Mouse (Mus musculus) common myeloid progenitor, adult 5-6 weeks (primary cell): Measurements from ENCODE around the gene Nipsnap3a. TPM values are rescaled to one million over a fixed set of nuclear protein-coding genes. Genes with fewer than 3 reads are reported as not detected.

Experiments used
- ATAC-seq: replicated peaks from 2 replicates; pipeline ENCODE4 v1.8.0; 2016; ENCODE audit warnings: low read depth, mild to moderate bottlenecking, moderate TSS enrichment, inconsistent platforms; ENCODE audit not compliant: poor library complexity, severe bottlenecking
- total RNA-seq: library from RNA; stranded (forward); fragments of 200-1000, 187-1606 nt; gene quantifications from 2 replicates; pipeline ENCODE4 v1.2.3, GENCODE M21; 2017

The Nipsnap3a gene
- total RNA-seq: not detected in 2 replicates

DNA sequence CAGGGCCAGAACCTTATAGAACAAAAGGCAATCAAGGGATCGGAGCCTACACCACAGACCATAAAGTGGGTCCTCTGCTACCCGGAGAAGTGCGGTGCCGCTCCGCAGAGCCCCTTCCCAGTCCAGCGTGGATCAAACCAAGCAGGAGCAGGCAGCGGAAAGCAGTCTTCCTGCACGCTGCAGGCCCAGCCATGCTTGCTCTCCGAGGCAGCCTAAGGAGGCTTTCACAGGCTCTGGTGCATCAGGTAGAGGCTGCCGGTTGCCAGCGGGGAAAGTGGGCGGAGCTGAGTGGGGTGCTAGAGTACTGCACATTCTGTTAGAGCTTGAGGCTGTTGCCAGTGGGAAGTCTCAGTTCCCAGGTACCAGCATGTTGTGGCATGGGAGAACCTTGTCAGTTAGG lies at the start of gene Nipsnap3a:
Gene Nipsnap3a, plus strand, starts transcription at position 25 of the 400 bp plus-strand sequence.
- peak; percentile 47 for ATAC-seq

DNA sequence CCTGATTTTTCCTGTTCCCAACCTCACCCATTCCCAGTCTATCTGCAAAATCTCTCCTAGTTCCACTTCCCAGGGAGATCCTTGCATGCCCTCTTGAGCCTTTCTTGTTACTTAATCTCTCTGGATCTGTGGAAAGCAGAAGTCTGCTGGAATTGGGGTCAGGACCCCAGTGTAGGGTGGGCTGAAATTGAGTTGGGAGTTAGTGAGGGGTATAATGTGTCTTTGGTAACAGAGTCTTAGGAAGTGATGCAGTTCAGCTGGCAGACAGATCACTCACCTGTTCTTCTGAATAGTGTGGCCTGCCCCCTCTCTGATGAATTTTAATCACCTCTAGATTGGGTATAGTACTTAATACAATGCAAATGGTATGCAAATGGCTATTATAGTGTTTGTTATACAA lies 42.4 kb upstream of the Nipsnap3a start:
- ATAC-seq: no peak

DNA sequence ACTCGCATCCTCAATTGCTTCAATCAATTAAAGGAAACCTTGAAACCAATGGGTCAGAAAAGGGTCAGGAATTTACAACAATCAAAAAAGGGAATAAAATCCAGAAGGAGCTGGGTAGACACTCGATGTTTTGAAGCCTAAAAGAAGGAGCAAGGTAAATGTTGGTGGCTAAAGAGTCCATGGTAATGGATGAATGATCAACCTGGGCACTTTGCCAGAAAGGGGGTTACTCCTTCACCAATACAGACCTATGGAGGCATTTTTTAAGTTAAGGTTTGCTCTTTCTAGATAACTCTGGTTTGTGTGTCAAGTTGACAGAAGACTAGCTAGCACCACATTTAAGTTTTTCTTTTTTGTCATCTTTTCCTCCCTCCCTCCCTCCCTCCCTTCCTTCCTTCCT lies 40.1 kb upstream of the Nipsnap3a start:
- no peak for ATAC-seq

DNA sequence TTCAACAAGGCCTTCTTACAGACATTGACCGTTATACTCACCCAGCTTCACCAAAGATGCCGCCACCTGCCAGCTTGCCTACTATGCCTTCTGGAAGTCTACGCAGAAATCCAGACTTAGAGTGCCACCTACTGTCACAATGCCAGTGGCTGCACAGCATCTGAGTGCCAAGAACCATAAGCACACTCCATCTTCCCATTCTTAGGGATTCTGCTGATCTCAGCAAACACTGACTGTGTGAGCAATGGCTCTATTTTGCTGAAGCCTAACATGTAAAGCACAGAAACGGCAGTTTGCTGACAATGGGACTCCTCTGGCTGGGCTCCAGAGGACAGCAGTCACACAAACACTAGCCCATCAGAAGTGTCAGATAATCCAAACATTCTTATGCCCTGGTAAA lies 30.4 kb upstream of the Nipsnap3a start:
- peak; percentile 92 for ATAC-seq

DNA sequence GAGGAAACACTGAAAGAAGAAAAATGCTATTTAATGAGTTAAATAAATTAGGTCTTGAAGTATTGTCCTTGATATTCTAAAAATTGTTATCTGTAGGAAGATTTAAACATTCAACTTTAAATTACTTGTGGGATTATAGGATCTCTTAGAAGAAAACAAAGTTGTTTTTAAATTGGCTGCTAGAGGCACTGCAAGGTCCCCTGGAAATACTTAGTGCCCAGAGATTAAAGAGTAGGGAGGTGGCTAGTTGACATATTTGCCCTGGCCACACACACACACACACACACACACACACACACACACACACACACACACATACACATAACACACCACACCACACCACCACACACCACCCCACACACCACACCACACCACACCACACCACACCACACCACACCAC lies 24.8 kb upstream of the Nipsnap3a start, which contains the start of gene Olfr270:
Gene Olfr270, plus strand, starts transcription at position 301 of the 400 bp plus-strand sequence.
- ATAC-seq: no peak

DNA sequence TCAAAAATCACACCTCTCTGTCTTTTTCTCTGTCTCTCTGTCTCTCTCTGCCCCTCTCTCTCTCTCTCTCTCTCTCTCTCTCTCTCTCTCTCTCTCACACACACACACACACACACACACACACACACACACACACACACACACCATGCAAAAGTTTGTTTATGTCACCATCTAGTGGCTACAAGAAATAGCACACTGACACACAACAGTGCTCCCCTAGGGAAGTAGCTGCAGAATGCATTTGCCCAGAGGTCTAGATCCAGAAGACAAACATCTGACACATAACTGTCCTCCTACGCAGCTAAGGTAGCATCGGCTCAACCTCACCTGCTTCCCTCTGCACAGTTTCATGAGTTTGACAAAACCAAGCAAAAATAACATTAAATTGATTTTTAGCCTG lies 3.9 kb upstream of the Nipsnap3a start:
- ATAC-seq: peak; percentile 87

DNA sequence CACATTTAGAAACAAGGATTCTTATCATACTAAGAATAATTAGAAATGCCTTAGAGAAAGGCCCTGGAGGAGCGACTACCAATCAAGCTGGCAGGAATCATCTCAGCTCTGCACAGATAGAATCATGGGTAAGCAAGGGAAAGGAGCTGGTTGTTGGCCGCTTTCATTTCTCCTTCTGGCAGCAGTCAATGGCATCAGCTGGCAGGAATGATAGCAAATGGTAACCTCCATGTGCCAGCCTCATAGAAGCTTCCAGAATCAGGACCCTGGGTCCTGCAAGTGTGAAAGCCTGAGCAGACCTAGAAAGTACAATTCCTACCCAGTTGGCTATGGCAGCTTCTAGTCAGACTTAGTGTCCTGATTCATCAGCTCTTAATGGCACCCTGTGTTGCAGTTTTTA lies 2.8 kb upstream of the Nipsnap3a start:
- no peak for ATAC-seq

DNA sequence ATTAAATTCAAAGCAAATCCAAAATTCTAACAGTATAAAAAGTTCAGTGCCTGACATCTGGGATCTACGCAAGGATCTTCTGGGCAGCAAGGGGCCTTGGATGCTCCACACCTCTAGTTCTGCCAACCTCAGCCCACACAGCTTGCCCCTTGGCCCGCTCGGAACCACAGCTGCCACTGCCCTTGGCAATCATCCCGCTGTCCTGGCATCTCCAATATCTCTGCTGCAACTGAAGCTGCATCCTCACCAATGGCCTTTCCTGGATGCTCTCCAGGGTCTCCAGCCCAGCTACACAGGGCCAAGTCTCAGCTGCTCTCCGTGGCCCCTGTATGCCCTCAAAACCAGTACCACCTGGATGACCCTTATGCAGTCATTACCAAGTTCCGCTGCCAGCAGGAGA lies 10.4 kb downstream of the Nipsnap3a start:
- no peak for ATAC-seq

DNA sequence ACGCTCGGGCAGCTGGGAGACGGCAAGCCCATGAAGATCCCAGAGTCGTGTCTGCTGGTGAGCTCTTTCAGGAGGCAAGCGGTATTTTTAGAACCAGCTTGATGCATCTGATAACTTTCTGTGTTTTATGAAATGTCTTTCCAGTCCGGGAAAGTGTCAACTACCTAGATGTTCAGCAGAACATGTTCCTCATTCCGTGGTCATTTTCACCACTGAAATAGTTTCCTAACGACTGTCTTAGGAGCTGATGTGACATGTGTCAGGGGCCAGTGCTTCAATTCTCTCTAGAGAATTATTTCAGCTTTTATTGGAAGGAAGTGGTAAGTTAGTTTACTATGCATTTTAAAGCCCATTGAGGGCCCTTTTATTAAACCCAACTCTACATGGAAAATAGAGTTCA lies 11.1 kb downstream of the Nipsnap3a start:
- peak; percentile 87 for ATAC-seq

DNA sequence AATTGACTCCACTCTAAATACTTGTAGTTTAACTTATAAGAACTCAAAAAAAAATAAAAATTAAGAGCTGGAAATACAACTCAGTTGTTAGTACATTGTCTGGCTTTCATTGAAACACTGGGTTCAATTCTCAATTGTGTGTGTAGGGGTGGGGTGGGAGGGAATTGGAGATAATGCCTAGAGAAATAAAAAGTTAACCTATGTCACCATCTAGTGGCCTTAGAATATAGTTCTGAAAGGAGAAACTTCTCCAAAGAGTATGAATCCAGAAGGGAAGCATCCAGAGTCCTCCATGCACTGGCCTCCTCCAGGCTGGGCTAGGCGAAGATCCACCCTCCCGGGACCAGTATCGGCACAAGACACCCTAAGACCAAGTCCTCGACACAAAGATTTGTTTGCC lies 20.1 kb downstream of the Nipsnap3a start:
- no peak for ATAC-seq

DNA sequence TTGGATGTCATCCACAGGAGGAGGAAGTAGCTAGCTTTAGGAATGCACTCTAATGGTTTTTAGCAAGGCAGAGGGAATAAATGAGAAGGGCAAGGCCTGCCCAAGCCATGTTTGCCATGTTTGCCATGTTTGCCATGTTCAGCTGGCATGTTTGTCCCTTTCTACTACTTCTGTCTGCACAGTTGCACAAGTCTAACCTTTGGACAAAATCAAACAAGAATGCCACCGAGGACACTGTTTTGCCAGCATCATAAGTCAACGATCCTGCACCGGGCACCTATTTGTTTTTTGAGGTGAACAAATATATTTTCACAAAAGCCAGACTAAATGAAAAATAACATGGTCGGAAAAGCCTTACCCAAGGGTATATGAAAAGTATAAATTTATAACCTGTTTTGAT lies 20.8 kb downstream of the Nipsnap3a start:
- no peak for ATAC-seq

DNA sequence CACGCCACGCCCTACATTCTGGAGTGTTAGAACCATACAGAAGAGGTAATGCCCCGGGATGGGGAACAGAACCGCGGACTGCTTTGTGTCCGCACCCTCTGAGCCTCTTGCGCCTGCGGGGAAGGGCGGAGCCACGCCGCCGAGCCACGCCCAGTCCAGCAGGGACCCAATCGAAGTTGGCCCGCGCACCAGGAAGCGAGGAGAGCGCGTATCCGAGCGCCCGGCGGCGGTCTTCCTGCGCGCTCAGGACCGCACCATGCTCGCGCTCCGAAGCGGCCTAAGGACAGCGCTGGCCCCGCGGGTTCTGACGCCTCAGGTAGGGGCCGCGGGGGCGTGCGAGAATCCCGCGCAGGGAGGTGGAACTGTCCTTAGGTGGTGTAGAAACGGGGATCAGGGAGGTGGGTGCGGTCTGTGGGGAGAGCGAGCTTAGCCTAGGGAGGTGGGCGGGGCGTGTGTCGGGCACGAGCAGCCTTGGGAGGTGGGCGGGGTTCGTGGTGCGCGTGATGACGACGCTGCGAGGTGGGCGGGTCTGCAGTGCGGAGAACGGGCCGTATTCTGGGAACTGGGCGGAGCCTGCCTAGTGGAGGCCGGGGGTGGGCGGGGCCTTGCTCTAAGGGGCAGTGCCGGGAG lies 22.8 kb downstream of the Nipsnap3a start, which contains the start of gene Nipsnap3b:
Gene Nipsnap3b, plus strand, starts transcription at position 149 of the 630 bp plus-strand sequence.
- peak; percentile 92 for ATAC-seq

DNA sequence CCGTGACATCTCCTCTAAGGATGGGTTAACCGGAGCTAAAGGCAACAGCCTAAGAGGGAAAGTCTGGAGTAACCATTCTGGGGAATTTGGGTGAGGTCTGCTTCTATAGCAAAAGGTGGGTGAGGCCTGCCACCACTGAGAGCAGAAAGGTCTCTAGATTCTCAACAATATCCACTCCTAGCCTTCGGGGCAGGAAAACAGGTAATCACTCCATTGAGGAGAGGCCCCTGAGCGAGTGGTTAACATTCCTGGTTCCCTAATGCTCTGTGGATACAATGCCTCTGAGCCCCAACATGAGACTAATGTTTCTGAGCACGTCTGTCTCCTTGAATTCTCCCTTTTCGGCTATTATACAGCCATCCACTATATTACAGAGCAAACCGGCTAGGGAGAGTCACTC lies 25.3 kb downstream of the Nipsnap3a start:
- no peak for ATAC-seq

DNA sequence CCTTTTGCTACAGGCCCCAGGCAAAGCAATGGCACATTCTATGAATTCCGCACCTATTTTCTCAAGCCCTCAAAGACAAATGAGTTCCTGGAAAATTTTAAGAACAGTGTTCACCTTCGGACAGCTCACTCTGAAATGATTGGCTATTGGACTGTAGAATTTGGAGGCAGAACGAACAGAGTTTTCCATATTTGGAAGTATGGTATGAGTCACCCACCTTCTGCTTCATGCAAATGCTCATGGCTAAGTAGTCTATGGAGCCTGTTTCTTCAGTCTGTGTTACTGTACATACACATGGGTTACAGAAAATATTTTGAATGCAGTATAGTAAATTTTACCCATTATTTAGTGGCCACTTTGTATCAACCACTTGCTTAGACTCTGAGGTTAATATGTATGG lies 26.0 kb downstream of the Nipsnap3a start:
- ATAC-seq: no peak

DNA sequence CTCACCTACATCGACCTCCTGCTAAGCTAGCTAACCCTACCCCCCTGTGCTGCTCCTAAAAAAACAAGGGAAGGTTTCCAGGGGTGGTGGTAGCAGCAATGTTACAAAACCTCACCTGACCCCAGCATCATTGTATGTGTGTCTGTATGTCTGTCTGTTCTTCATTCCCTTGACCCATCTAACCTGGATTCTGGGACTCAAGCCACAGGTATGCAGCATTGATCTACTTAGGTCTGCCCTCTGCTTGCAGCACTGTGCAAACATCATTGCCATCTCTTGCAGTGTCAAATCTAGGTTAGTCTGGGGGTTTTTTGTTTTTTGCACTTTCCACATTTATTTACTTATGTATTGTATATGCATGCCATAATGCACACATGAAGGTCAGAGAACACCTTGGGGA lies 29.3 kb downstream of the Nipsnap3a start:
- no peak for ATAC-seq

DNA sequence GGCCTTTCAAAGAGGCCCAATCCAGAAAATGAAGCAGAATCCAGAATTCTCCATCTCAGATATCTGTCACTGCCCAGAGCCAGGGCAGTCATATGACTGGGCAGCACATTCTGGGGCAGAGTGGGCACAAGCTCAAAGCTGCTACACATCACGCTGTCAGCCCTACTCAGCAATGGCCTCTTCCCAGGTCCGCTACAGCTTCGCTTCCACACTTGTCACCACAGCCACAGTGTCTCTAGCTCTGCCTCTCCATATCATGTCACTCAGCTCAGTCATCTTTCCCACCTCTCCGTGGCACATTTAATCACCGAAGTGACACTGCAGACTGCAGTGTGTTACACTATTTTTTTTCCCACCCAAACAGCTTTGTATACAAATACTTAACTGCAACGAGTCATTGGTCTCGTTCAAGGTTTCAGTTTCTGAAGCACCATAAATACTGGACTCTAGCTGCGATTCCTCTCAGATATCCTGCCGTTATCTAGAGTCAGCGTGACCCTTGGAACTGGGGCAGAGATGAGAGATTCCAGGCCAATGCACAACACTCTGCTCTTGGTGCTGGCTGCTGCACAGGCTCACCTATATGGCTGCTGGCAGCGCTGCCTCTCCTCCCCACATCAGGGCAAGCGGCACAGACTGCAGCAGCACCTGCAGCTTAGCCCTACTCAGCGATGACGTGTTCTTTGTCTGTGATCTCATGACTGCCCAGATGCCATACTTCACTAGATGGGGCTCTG lies 34.3 kb downstream of the Nipsnap3a start:
- no peak for ATAC-seq

DNA sequence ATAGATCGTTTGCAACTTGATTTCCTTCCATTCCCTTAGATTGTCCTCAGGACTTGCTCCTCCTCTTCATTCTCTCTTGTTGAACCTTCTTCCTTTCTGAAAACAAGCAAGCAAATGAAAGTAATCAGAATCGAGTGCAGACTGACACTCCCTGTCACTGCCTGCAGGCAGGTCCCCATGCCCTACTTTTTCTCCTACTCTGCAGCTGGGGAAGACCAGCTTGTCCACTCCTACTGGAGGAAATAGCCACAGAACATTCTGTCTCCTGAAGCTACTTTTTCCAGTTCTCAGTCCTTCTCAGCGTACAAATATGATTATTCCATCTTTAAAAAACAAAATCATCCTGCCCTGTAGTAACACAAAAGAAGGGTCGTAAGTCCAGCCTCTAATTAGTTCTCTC lies 35.3 kb downstream of the Nipsnap3a start:
- ATAC-seq: no peak

DNA sequence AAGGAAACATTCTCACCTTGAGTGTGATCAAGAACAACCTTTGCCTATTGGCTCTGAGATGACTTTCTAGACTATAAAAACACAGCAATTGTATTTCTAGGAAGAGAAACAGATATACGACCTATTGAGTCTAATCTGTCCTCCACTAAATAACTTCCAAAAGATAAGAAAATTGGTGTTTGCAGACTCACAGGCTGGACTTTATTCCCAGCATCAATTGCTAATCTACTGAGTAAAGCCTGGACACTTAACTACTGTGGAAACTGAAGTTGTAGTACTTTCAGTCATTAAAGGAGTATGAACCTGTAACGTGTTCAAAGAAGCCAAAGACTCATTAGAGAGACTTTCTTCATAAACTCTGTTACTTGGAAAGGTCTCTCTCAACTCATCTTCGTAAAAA lies 38.7 kb downstream of the Nipsnap3a start:
- ATAC-seq: no peak

DNA sequence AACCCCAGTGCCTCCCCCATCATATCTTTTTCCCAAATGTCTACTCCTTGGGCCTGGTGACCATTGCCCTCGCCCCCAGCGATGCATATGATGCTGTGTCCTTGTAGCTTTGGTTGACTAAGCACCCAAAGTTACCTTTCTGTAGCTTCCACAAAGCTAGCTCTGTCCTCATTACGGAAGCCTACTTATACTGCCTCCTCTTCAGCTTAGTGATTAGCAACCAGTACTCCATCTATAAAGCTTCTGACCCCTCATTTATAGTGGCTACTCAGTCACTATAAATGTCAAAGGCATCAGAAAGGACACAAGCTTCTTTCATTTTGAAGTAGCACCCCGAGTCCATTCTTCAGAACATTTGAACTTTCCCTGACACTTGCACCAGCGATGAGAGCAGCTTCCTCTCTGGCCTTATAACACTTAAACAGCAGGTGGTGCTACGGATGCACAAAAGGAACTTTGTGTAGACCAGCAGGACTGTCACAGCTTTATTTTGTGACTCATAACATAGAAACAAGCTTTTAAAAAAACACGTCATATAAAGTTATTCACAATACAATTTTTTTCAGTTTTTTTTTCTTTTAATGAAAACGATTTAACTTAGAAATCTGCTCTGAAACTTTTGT lies 41.4 kb downstream of the Nipsnap3a start:
- peak; percentile 68; the same call in 1 of the 2 replicates for ATAC-seq

DNA sequence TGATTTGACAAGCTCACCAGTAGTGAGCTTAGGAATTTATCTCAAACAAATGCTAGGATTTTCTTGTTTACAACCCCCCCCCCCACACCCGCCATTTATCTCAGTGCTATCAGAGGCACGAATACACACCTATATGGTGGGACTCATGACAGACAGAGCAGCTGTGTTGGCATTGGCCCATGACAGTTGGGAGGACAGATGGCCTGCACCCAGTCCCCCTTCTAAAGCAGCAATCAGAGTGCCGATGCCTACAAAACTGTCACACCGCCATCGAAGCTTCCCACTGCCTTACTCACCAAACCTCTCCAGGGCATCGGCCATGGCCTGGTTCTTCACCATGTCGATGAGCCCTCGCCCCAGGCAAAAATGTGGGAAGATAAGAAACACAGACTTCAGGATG lies 54.7 kb downstream of the Nipsnap3a start:
- ATAC-seq: no peak

DNA sequence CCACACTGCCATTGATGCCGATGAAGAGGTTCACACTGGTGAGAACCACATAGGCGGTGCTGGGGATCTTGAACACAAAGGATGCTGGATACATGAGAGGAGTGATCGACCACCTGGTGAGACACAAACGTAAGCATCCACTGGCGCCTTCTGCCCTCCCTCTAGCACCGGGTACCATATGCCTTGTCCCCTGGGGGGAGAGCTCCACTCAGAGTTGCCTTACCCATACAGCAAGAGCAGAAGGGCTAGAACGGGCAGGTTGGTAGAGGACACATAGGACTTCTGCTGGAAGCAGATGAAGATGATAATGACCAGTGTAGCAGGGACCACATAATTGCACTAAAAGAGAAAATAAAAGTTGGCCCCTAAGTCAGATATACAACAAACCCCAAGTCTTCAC lies 56.7 kb downstream of the Nipsnap3a start:
- no peak for ATAC-seq
